Mouse (Mus musculus) kidney, embryonic 16.5 days (tissue): ENCODE results near the gene Epha8. TPM values are rescaled to one million over a fixed set of nuclear protein-coding genes. Genes with fewer than 3 reads are reported as not detected.
A peak's percentile ranks its signal among the peaks of the same experiment; 100 is the strongest.

Experiments
- ATAC-seq: fragments of 200-750 bp; cut with Nextera tagmentation; 2 replicates; pipeline ENCODE4 v1.8.0; 2017; ENCODE audit warnings: moderate TSS enrichment; ENCODE audit not compliant: low FRiP score, low TSS enrichment
- H3K27ac ChIP-seq: fragments of 300-500 bp; sonication (generic); 2 replicates; pipeline ENCODE4 v1.5.1; 2014; ENCODE audit warnings: low read length
- H3K27me3 ChIP-seq: fragments of 300-500 bp; sonication (generic); 2 replicates; pipeline ENCODE4 v1.6.1; 2014; ENCODE audit warnings: low read length, control low read depth, mixed read lengths; ENCODE audit not compliant: insufficient read depth
- H3K36me3 ChIP-seq: fragments of 300-500 bp; sonication (generic); 2 replicates; pipeline ENCODE4 v1.6.1; 2014; ENCODE audit warnings: low read length, control low read depth, mixed read lengths; ENCODE audit not compliant: insufficient read depth
- H3K4me1 ChIP-seq: fragments of 300-500 bp; sonication (generic); 2 replicates; pipeline ENCODE4 v1.6.1; 2014; ENCODE audit warnings: low read length, control low read depth, mixed read lengths; ENCODE audit not compliant: insufficient read depth
- H3K4me2 ChIP-seq: fragments of 300-500 bp; sonication (generic); replicated peaks from 2 replicates; pipeline ENCODE4 v1.6.1; 2014; ENCODE audit warnings: low read depth, low read length
- H3K4me3 ChIP-seq: fragments of 300-500 bp; sonication (generic); 2 replicates; pipeline ENCODE4 v1.5.1; 2014; ENCODE audit warnings: mild to moderate bottlenecking, low read length
- H3K9ac ChIP-seq: fragments of 300-500 bp; sonication (generic); replicated peaks from 2 replicates; pipeline ENCODE4 v1.6.1; 2014; ENCODE audit warnings: low read length
- H3K9me3 ChIP-seq: fragments of 300-500 bp; sonication (generic); 2 replicates; pipeline ENCODE4 v1.6.1; 2016; ENCODE audit warnings: low read length, control low read depth
- WGBS: fragments of 180-500 bp; shearing (Covaris S2); extraction: QIAGEN DNeasy Blood & Tissue Kit; methylation state at CpG from one replicate; pipeline ENCODE4 v1.1.7; 2014; 5-methylcytosine and 5-hydroxymethylcytosine counted together
- polyA plus RNA-seq: library from polyadenylated mRNA; unstranded; fragments of >200 nt; fragmentation: Nextera tagmentation; extraction: Ambion mirVana; gene quantifications from 2 replicates; pipeline ENCODE4 v1.2.1, GENCODE M21; 2015

Epha8 gene
- 0.06 and 0.50 TPM in 2 replicates for polyA plus RNA-seq

DNA sequence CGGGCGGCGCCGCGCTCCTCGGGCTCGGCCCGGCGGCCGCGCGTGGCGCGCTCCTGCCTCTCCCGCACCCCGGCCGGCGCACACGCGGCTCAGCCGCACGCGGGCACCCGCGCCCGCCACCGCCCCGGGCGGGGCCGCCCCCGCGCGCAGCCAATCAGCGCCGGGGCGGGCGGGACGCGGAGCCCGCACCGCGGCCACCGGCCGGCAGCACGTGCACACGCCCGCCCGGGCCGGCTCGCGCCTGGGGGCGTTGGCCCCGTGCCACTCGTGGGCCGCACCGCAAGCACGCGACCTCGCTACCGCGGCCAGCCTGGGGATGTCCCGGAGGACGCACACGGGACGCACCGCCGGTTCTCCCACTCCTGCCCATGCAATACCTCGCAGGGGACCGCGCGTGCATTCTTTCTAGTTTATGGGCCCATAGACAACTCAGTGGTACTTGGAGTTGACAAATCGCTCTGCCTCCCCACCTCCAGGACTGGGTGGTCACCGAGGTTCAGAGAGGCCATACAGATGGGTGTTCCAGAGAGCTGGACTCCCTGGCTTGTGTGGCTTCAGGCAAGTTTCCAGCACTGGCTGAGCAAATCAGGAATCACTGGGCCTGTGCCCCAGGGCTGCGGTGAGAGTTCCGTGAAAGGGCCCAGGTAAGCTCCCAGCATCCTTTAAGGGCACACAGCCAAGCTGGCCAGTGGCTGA, at the start of gene Epha8:
TSS of gene Epha8 (minus strand) at position 66 of the 696 bp plus-strand sequence.
- Histone ChIP-seq H3K9me3 (no peaks in the 10 kb centered on the region), H3K36me3 (no peaks in the 10 kb centered on the region), H3K27ac (no peak within 1 kb of the TSS), H3K4me3 (peak within 1 kb of the TSS; percentile 45), H3K27me3 (peaks cover 71% of the 10 kb centered on the region), H3K4me1 (peaks cover 5% of the 10 kb centered on the region; the same call in 1 of the 2 replicates), H3K4me2 (peak within 1 kb of the TSS; percentile 80), H3K9ac (peak within 1 kb of the TSS; percentile 35)
- peak; percentile 21; the same call in 1 of the 2 replicates for ATAC-seq
- 1% methylated on average over 39 of the region's 75 CpGs for WGBS

DNA sequence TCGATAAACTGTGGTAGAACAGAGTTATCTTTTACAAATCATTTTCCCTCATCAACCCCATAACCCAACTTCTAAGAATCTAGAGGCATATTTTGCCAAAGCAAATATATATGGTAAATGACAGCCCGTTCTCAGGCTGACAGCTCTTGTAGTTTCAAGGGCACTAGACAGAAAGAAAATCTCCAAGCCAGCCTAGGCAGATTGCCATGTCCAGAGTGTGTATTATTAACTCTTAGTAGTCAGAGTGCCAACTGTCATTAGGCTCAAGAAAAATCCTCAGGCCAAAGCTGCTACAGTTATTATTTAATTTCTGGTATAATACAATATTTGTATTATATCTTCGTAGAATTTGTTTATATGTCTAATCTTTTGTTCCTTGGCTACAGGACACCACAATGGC, 45.2 kb upstream of the Epha8 start:
- ATAC-seq = no peak
- H3K36me3 ChIP-seq = peaks cover 15% of the 10 kb centered on the region; the same call in 1 of the 2 replicates

DNA sequence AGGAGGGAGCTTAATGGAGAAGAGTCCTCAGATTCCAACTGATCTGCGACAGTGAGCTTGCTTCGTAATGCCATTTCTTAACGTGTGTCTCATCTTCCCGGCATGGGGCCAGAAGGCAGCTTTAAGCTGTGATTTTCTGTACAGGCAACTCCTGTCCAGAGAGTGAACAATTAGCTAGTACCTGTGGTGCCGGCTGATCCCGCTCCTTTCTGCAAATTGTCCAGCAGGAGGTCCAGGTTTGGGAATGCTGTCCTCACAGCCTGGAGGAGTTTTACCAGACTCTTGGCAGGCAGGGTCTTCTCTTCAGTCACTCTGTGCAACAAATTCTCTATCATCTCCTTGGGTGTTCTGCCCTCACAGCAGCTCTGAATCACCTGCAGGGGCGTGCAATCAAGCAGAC, 44.4 kb upstream of the Epha8 start:
- no peaks in the 10 kb centered on the region for H3K27me3 ChIP-seq
- peaks cover 16% of the 10 kb centered on the region; the same call in 1 of the 2 replicates for H3K36me3 ChIP-seq
- H3K4me3 ChIP-seq = no peak overlapping the region
- H3K4me2 ChIP-seq = no peak overlapping the region
- WGBS = 91% methylated on average over 7 of the region's 7 CpGs
- H3K27ac ChIP-seq = no peak overlapping the region
- no peaks in the 10 kb centered on the region for H3K4me1 ChIP-seq
- ATAC-seq = no peak
- H3K9me3 ChIP-seq = no peaks in the 10 kb centered on the region
- no peak overlapping the region for H3K9ac ChIP-seq

More for the DNA sequence above, 45.2 kb upstream of the Epha8 start:
- H3K9ac ChIP-seq = no peak overlapping the region
- H3K4me3 ChIP-seq = no peak overlapping the region
- no peak overlapping the region for H3K4me2 ChIP-seq
- H3K9me3 ChIP-seq = no peaks in the 10 kb centered on the region
- no peak overlapping the region for H3K27ac ChIP-seq
- 86% methylated on average over 3 of the region's 3 CpGs for WGBS
- H3K4me1 ChIP-seq = no peaks in the 10 kb centered on the region
- H3K27me3 ChIP-seq = no peaks in the 10 kb centered on the region

DNA sequence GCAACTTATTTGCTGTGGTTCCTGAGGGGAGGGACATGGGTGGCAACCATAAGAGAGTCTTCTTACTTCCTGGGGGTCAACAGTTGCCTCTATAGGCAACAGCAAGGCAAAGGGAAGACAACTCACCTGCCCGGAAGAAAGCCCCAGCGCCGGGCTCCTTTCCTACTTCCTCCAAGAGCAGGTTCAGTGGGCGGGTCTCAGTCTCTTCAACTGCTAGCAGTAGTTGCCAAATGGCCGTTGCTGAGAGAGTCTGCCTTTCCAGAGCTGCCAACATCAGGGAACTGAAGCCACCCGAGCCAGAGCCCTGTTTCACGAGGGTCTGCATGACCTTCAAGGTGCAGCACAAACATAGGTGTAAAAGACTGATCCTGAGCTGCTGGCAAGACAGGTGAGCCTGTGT, 41.8 kb upstream of the Epha8 start:
- Histone ChIP-seq H3K4me3 (no peak overlapping the region), H3K36me3 (peaks cover 29% of the 10 kb centered on the region), H3K9ac (no peak overlapping the region), H3K9me3 (no peaks in the 10 kb centered on the region), H3K27me3 (no peaks in the 10 kb centered on the region), H3K27ac (no peak overlapping the region), H3K4me1 (no peaks in the 10 kb centered on the region), H3K4me2 (no peak overlapping the region)
- 79% methylated on average over 7 of the region's 7 CpGs for WGBS
- no peak for ATAC-seq

DNA sequence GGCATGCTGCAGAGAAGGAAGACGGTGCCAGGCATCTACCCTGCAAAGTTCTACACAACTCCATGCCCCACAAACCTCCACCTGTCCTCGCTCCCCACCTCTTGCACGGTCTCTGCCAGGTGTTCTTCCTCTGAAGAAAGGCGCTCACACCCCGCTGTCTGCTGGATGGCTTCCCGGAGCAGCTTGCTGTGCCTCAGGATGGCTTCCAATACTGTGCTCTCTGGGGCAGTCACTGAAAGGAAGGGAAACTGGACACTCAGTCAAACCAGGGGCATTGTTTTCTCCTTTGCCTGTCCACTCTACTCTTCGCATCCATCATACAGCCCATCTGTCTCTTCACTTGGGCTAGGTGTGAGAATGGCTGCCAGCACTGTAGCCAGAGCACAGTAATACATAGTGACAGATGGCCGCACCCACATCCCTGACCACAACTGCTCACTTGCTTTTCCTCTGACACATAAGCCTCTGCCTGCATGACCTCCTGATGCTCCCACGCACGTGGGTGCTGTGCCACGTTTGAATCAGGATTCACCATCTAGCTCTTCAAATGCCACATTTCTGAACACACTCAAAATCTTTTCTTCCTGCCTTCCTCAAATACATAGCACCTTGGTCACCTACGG, 41.2 kb upstream of the Epha8 start:
- 83% methylated on average over 12 of the region's 12 CpGs for WGBS
- H3K27ac ChIP-seq = no peak overlapping the region
- no peaks in the 10 kb centered on the region for H3K27me3 ChIP-seq
- no peak overlapping the region for H3K9ac ChIP-seq
- H3K9me3 ChIP-seq = no peaks in the 10 kb centered on the region
- H3K36me3 ChIP-seq = peaks cover 29% of the 10 kb centered on the region
- no peak overlapping the region for H3K4me3 ChIP-seq
- H3K4me2 ChIP-seq = no peak overlapping the region
- ATAC-seq = no peak
- H3K4me1 ChIP-seq = no peaks in the 10 kb centered on the region

DNA sequence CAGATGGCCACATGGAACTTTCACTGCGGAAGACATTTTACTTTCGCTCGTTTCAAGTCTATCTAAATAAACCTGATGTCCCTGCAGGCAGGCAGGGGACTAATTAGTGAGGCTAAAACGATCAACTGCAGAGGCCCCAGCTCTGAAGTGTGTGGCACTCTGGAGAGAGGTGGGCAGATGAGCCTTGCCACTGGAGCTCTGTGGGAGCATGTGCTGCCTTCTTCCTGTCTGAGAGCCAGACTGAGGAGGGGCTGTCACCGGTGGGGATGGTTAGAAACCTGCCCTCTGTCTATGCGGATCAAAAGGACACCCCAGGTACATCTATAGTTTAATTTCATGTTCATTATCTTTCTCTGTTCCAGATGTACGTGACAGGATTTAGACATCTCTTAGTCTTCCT, 40.3 kb upstream of the Epha8 start:
- no peak overlapping the region for H3K4me3 ChIP-seq
- no peaks in the 10 kb centered on the region for H3K9me3 ChIP-seq
- ATAC-seq = no peak
- H3K9ac ChIP-seq = no peak overlapping the region
- no peak overlapping the region for H3K27ac ChIP-seq
- peaks cover 29% of the 10 kb centered on the region for H3K36me3 ChIP-seq
- WGBS = 65% methylated on average over 7 of the region's 7 CpGs
- H3K4me1 ChIP-seq = no peaks in the 10 kb centered on the region
- no peaks in the 10 kb centered on the region for H3K27me3 ChIP-seq
- H3K4me2 ChIP-seq = no peak overlapping the region

DNA sequence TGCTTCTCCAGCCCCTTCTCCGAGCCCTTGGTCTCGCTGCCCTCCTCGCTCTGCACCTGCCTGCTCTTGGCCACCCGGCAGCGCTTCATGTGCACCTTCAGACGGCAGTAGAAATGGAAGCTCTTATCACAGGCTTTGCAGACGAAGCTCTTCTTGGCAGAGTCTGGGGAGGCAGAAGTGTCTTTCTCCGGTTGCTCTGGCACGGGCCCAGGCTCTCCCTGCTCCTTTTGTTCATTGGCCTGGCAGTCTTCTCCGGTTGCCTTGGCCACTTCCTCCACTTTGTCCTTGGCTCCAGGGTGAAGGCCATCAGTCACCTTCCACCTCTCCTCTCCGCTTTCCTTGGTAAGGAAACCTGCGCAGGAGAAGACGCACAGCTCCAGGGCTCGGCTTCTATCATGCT, 38.7 kb upstream of the Epha8 start:
- WGBS = 94% methylated on average over 14 of the region's 14 CpGs
- Histone ChIP-seq H3K9me3 (no peaks in the 10 kb centered on the region), H3K36me3 (peaks cover 28% of the 10 kb centered on the region), H3K27me3 (no peaks in the 10 kb centered on the region), H3K4me3 (no peak overlapping the region), H3K27ac (no peak overlapping the region), H3K9ac (no peak overlapping the region), H3K4me1 (no peaks in the 10 kb centered on the region), H3K4me2 (no peak overlapping the region)
- ATAC-seq = no peak

DNA sequence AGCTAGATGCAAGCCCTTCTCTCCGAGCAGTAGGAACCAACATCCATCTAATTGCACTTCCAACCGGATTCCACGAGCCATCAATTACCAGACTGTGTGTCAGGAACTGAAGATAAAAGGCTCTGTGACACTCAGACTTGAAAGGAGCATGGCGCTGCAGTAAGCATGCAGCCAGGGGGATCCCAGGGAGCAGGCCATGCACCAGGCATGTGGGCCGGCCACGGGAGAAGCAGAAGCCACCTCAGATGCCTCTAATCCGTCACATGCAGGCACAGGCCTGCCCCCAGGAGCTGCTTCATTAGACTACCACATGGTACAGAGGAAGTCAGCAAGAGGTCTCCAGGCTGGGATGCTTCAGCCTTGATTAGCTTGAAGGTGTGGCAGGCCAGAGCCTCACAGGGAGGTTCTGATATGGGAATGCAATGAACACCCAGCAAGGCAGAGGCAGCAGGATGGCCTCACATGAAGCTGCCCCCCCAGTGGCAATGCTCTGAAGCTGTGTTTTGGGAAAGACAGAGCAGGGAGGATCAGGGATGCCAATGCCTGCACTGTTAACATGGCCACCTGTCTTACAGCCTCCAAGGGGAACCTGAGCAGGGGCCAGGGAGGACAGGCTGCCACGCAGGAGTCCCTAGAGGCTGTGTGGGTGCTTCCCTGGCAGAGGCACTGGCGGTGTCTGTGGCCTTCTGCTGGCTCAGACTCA, 25.5 kb upstream of the Epha8 start:
- H3K9me3 ChIP-seq = no peaks in the 10 kb centered on the region
- H3K4me3 ChIP-seq = no peak overlapping the region
- H3K4me2 ChIP-seq = no peak overlapping the region
- H3K27ac ChIP-seq = no peak overlapping the region
- H3K36me3 ChIP-seq = peaks cover 8% of the 10 kb centered on the region; the same call in 1 of the 2 replicates
- no peak for ATAC-seq
- no peaks in the 10 kb centered on the region for H3K4me1 ChIP-seq
- 61% methylated on average over 9 of the region's 9 CpGs for WGBS
- no peak overlapping the region for H3K9ac ChIP-seq
- H3K27me3 ChIP-seq = no peaks in the 10 kb centered on the region

DNA sequence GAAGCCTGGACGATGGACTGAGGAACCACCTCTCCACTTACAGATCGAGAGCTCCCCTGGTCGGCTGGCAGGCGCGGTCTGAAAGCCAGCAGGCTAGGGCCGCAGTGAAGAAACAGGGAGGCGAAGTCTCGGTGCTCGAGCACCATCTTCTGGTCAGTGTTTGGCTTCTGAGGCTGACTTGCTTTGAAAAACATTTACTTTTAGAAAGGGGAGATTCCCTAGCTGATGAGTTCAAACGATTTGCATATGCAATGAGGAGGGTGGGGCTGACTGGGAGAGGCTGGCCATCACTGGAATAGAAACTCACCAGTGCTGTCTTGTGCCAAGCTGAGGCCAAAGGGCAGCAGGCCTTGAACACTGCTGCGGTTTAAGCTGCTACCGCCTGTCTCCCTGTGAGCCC, 24.7 kb upstream of the Epha8 start:
- peak; percentile 82 for ATAC-seq

More for the DNA sequence above, 24.7 kb upstream of the Epha8 start:
- Histone ChIP-seq H3K36me3 (peaks cover 2% of the 10 kb centered on the region; the same call in 1 of the 2 replicates), H3K4me1 (no peaks in the 10 kb centered on the region), H3K9ac (no peak overlapping the region), H3K9me3 (no peaks in the 10 kb centered on the region), H3K4me3 (no peak overlapping the region), H3K27me3 (no peaks in the 10 kb centered on the region), H3K4me2 (no peak overlapping the region), H3K27ac (no peak overlapping the region)
- 7% methylated on average over 12 of the region's 12 CpGs for WGBS
